8 mouse cellular contexts compared by ENCODE assay signal in the genomic region with DNA sequence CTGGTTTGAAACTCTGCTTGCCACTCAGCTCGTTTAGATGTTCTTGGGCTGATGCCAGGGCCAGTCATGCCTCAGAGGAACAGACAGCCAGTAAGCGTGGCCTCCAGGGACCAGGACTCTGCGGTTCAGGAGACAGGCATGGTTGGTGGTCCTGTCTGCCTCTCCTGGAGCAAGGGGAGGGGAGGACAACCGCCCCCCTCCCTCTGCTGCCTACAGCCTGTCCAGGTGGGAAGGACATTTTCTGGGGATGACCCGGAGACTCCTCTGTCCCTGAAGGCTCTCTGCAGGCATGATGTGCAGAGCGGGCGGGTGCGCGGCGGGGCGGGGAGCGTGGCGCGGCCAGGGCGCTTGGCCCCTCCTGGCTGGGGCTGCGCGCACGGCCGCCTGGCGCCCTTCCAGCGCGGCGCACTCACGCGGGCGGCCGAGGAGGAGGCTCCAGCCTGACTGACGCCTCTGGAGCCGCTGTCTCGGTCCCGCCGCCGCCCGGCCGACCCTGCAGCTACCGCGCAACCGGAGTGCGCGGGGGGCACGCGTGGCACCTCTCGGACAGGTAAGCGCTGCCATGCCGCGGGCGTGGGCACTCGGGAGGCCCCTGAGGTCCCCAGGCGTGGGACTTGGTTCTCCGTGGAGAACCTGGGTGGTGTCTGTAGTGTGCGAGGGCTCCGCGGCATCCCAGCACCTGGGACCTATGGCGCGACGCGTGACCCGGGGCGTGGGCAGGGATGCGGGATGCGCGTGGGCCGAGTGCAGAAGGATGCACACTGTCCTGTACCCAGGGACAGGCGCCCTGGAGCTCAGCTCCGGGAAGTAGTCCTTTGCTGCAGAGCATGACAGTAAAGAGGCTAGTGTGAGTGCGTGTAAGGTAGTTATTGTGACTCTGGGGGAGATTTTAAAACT. TPM values are rescaled to one million over a fixed set of nuclear protein-coding genes. Genes with fewer than 3 reads are reported as not detected.
A peak's percentile ranks its signal among the peaks of the same experiment; 100 is the strongest.
DNase-seq lines count a peak whose midpoint lies in the region; ATAC-seq and TF ChIP-seq lines count a peak whose summit lies in the region.

Gene Smad9 (plus strand): TSS at position 438 of the 897 bp plus-strand sequence.

- peaks cover 10% of the 10 kb centered on the region for H3K36me3 ChIP-seq in embryonic facial prominence, embryonic 14.5 days (ENCODE audit: control insufficient read depth, insufficient read depth, low read length)
- peaks cover 12% of the 10 kb centered on the region for H3K36me3 ChIP-seq in heart, embryonic 10.5 days
- H3K36me3 ChIP-seq in kidney, embryonic 15.5 days = peaks cover 12% of the 10 kb centered on the region
- no peaks in the 10 kb centered on the region for H3K36me3 ChIP-seq in myocyte (ENCODE audit: control insufficient read depth, insufficient read depth)

- peak within 1 kb of the TSS; percentile 59 for H3K4me3 ChIP-seq in embryonic facial prominence, embryonic 14.5 days (ENCODE audit: low read depth, low read length)
- H3K4me3 ChIP-seq in heart, embryonic 10.5 days = peak within 1 kb of the TSS; percentile 74
- peak within 1 kb of the TSS; percentile 77 for H3K4me3 ChIP-seq in kidney, embryonic 15.5 days (replicated peaks)
- H3K4me3 ChIP-seq in myocyte = peak within 1 kb of the TSS; percentile 19

- peak within 1 kb of the TSS; percentile 93 for H3K4me2 ChIP-seq in embryonic facial prominence, embryonic 14.5 days (ENCODE audit: low read depth, low read length)
- peak within 1 kb of the TSS; percentile 100 for H3K4me2 ChIP-seq in kidney, embryonic 15.5 days
- H3K4me2 ChIP-seq in myocyte (ENCODE audit: low read depth) = peak within 1 kb of the TSS; percentile 99

- no peaks in the 10 kb centered on the region for H3K9me3 ChIP-seq in embryonic facial prominence, embryonic 14.5 days (ENCODE audit: control insufficient read depth, low read length)
- no peaks in the 10 kb centered on the region for H3K9me3 ChIP-seq in heart, embryonic 10.5 days
- no peaks in the 10 kb centered on the region for H3K9me3 ChIP-seq in kidney, embryonic 15.5 days (replicated peaks)

- peak within 1 kb of the TSS; percentile 6 for H3ac ChIP-seq in myocyte (ENCODE audit: control insufficient read depth, insufficient read length)

- H3K27me3 ChIP-seq in embryonic facial prominence, embryonic 14.5 days (replicated peaks; ENCODE audit: control insufficient read depth, insufficient read depth, low read length) = no peaks in the 10 kb centered on the region
- peaks cover 10% of the 10 kb centered on the region; the same call in 1 of the 2 replicates for H3K27me3 ChIP-seq in heart, embryonic 10.5 days (ENCODE audit: insufficient read depth, poor library complexity, severe bottlenecking)
- peaks cover 3% of the 10 kb centered on the region; the same call in 1 of the 2 replicates for H3K27me3 ChIP-seq in kidney, embryonic 15.5 days
- no peaks in the 10 kb centered on the region for H3K27me3 ChIP-seq in myocyte (ENCODE audit: control insufficient read depth, insufficient read depth, insufficient read length)

- 2% methylated on average over 19 of the region's 66 CpGs for WGBS in embryonic facial prominence, embryonic 14.5 days
- under 1% methylated on average over 62 of the region's 66 CpGs for WGBS in heart, embryonic 10.5 days
- WGBS in kidney, embryonic 15.5 days = under 1% methylated on average over 65 of the region's 66 CpGs

- H3K9ac ChIP-seq in embryonic facial prominence, embryonic 14.5 days (ENCODE audit: low read depth, low read length) = peak within 1 kb of the TSS; percentile 72
- H3K9ac ChIP-seq in kidney, embryonic 15.5 days = peak within 1 kb of the TSS; percentile 67

- TF ChIP-seq POLR2A in myocyte (IDR thresholded peaks at IDR 0.05; ENCODE audit: insufficient read length, low read depth) = no peak

- no peaks in the 10 kb centered on the region for H3K79me2 ChIP-seq in myocyte (ENCODE audit: control insufficient read depth, insufficient read depth)

- peak; percentile 88 for ATAC-seq in embryonic facial prominence, embryonic 14.5 days (ENCODE audit: low read depth)
- peak; percentile 93 for ATAC-seq in kidney, embryonic 15.5 days (replicated peaks; ENCODE audit: low FRiP score)

- peak within 1 kb of the TSS; percentile 82 for H3K27ac ChIP-seq in embryonic facial prominence, embryonic 14.5 days (replicated peaks; ENCODE audit: low read depth, low read length)
- H3K27ac ChIP-seq in heart, embryonic 10.5 days = peak within 1 kb of the TSS; percentile 90
- H3K27ac ChIP-seq in kidney, embryonic 15.5 days = peak within 1 kb of the TSS; percentile 91

- DNase-seq in layer of hippocampus, adult 11-12 months (ENCODE audit: low spot score) = peak; percentile 57
- no peak for DNase-seq in layer of hippocampus, adult 9-10 months (ENCODE audit: low spot score)
- DNase-seq in embryonic facial prominence, embryonic 14.5 days (ENCODE audit: low spot score) = peak; percentile 86
- peak; percentile 81 for DNase-seq in heart, embryonic 10.5 days (ENCODE audit: low spot score)
- peak; percentile 30 for DNase-seq in liver
- DNase-seq in urinary bladder, postnatal 14 days (ENCODE audit: low spot score) = peak; percentile 60

- H3K4me1 ChIP-seq in embryonic facial prominence, embryonic 14.5 days (ENCODE audit: control insufficient read depth, insufficient read depth, low read length) = peaks cover 6% of the 10 kb centered on the region
- peaks cover 15% of the 10 kb centered on the region for H3K4me1 ChIP-seq in heart, embryonic 10.5 days
- H3K4me1 ChIP-seq in kidney, embryonic 15.5 days = peaks cover 30% of the 10 kb centered on the region

TF ChIP-seq in myocyte, 11 proteins besides CTCF, POLR2A, EP300 and RAD21:
- no peak for TF ChIP-seq USF1 (IDR thresholded peaks at IDR 0.05; ENCODE audit: low read depth)
- TF ChIP-seq CEBPB (IDR thresholded peaks at IDR 0.05; ENCODE audit: insufficient read depth, poor library complexity, severe bottlenecking) = no peak
- peak in 1 of 3 experiments; percentile 1 for TF ChIP-seq MYOD1 (IDR thresholded peaks at IDR 0.05; ENCODE audit: control insufficient read depth in 1 of 3, insufficient read length in 2 of 3, low read depth in 2 of 3)
- no peak for TF ChIP-seq TCF12 (IDR thresholded peaks at IDR 0.05; ENCODE audit: insufficient read depth, poor library complexity, severe bottlenecking)
- no peak for TF ChIP-seq E2F4 (IDR thresholded peaks at IDR 0.05; ENCODE audit: insufficient read depth)
TF ChIP-seq in myocyte: peak in this region for 1.

RNA-seq across cellular contexts. Expression of gene Smad9, which starts in this region (rescaled TPM):
- 2.0 and 2.1 TPM in 2 replicates for polyA plus RNA-seq in embryonic facial prominence, embryonic 14.5 days (2014; fragmentation: Nextera tagmentation; extraction: Ambion mirVana)
- polyA plus RNA-seq in heart, embryonic 10.5 days (2016; fragmentation: Nextera tagmentation; extraction: Ambion mirVana) = 1.2 and 1.9 TPM in 2 replicates
- 1.4 and 1.5 TPM in 2 replicates for polyA plus RNA-seq in kidney, embryonic 15.5 days (2015; fragmentation: Nextera tagmentation; extraction: Ambion mirVana)
- polyA plus RNA-seq in myocyte (2012; fragmentation: generic; extraction: Trizol) = 0.12 TPM

Comparison
In these comparisons a context has a peak if more than half of its experiments do, and no peak if none do; other contexts are left out.
1. H3K4me3 ChIP-seq: peak in every context shown above with its lines; median percentile 77 in kidney, embryonic 15.5 days; 74 in heart, embryonic 10.5 days; 59 in embryonic facial prominence, embryonic 14.5 days; 19 in myocyte.